Mouse (Mus musculus) adrenal gland, adult 10 weeks (tissue): Measurements from ENCODE around the gene Sephs2. TPM values are rescaled to one million over a fixed set of nuclear protein-coding genes. Genes with fewer than 3 reads are reported as not detected.

Source experiments
- polyA plus RNA-seq: library from polyadenylated mRNA; stranded (reverse); fragments of 350-450 nt; fragmentation: Illumina TruSeq; extraction: RNeasy Lipid Tissue Mini Kit (QIAGEN cat#74804); gene quantifications from one replicate; pipeline ENCODE4 v1.2.3, GENCODE M21; 2014; ENCODE audit warnings: low read depth, low replicate concordance

Gene Sephs2
- polyA plus RNA-seq, result 78.0 TPM

GRCm38 (mm10) chr7:127273925-127274789, at the start of gene Sephs2:
Sephs2 (minus strand) TSS chr7:127274055.

GRCm38 (mm10) chr7:127296098-127296497, 22.2 kb upstream of the Sephs2 start, which contains the start of gene Itgal:
Itgal (plus strand) TSS chr7:127296260.

GRCm38 (mm10) chr7:127260309-127261111, 13.3 kb downstream of the Sephs2 start, which contains the start of gene Dctpp1:
Dctpp1 (minus strand) TSS chr7:127260709.

GRCm38 (mm10) chr7:127243870-127244657, 29.8 kb downstream of the Sephs2 start, which contains the start of gene Zfp771:
Zfp771 (plus strand) TSS chr7:127244274.

GRCm38 (mm10) chr7:127232622-127233367, 41.1 kb downstream of the Sephs2 start, which contains the start of the genes Zfp553 and Sept1:
Zfp553 (plus strand) TSS chr7:127233061.
Sept1 (minus strand) TSS chr7:127233130.

Other genes starting within 250 kb of the Sephs2 start
- 19.4 TPM for gene Maz, start 247.0 kb downstream of the Sephs2 start, polyA plus RNA-seq
- gene Kif22, start 231.6 kb downstream of the Sephs2 start, polyA plus RNA-seq, result 1.9 TPM
- gene Zg16, start 186.7 kb downstream of the Sephs2 start, polyA plus RNA-seq, result 1.6 TPM
- gene AI467606, start 182.7 kb downstream of the Sephs2 start, polyA plus RNA-seq, result 0.52 TPM
- gene Qprt, start 151.8 kb downstream of the Sephs2 start, polyA plus RNA-seq, result 0.29 TPM
- 0.52 TPM for gene Spn, start 136.2 kb downstream of the Sephs2 start, polyA plus RNA-seq
- gene Cd2bp2, start 78.0 kb downstream of the Sephs2 start, polyA plus RNA-seq, result 14.8 TPM
- 3.7 TPM for gene Tbc1d10b, start 65.6 kb downstream of the Sephs2 start, polyA plus RNA-seq
- 9.2 TPM for gene Mylpf, start 65.2 kb downstream of the Sephs2 start, polyA plus RNA-seq
- 1.7 TPM for gene Zfp553, start 41.0 kb downstream of the Sephs2 start, polyA plus RNA-seq
- not detected for gene Sept1, start 40.9 kb downstream of the Sephs2 start, polyA plus RNA-seq
- not detected for gene Zfp771, start 29.8 kb downstream of the Sephs2 start, polyA plus RNA-seq
- gene Dctpp1, start 13.3 kb downstream of the Sephs2 start, polyA plus RNA-seq, result not detected
- 0.82 TPM for gene Itgal, start 22.2 kb upstream of the Sephs2 start, polyA plus RNA-seq
- 3.0 TPM for gene Zfp768, start 71.5 kb upstream of the Sephs2 start, polyA plus RNA-seq
- gene Zfp747, start 102.0 kb upstream of the Sephs2 start, polyA plus RNA-seq, result 2.9 TPM
- gene 9130019O22Rik, start 113.1 kb upstream of the Sephs2 start, polyA plus RNA-seq, result 1.7 TPM
- gene E430018J23Rik, start 119.6 kb upstream of the Sephs2 start, polyA plus RNA-seq, result 1.1 TPM
- gene Zfp764, start 132.8 kb upstream of the Sephs2 start, polyA plus RNA-seq, result 3.1 TPM
- 2.0 TPM for gene Zfp688, start 148.0 kb upstream of the Sephs2 start, polyA plus RNA-seq
- 1.9 TPM for gene Zfp689, start 175.1 kb upstream of the Sephs2 start, polyA plus RNA-seq
- gene Prr14, start 185.6 kb upstream of the Sephs2 start, polyA plus RNA-seq, result 25.5 TPM
- gene Fbrs, start 205.1 kb upstream of the Sephs2 start, polyA plus RNA-seq, result 6.2 TPM
- gene Srcap, start 237.9 kb upstream of the Sephs2 start, polyA plus RNA-seq, result 10.6 TPM
- gene Gm42715, start 245.5 kb upstream of the Sephs2 start, polyA plus RNA-seq, result 4.8 TPM